Mouse (Mus musculus) C2C12 (cell line): ENCODE data around the gene Slc46a3. TPM values are rescaled to one million over a fixed set of nuclear protein-coding genes. Genes with fewer than 3 reads are reported as not detected.
"Not testable (repeated sequence)": the region's sequence is repeated elsewhere in the genome, so short reads cannot be mapped to it uniquely, and the experiment has no call there.

Source experiments
- H3K27me3 ChIP-seq: one replicate; pipeline ENCODE4 v1.6.1; 2011; ENCODE audit not compliant: control insufficient read depth, insufficient read depth, insufficient read length
- H3K36me3 ChIP-seq: one replicate; pipeline ENCODE4 v1.6.1; 2011; ENCODE audit not compliant: control insufficient read depth, insufficient read depth
- H3K4me3 ChIP-seq: one replicate; pipeline ENCODE4 v1.5.1; 2011; ENCODE audit warnings: mild to moderate bottlenecking, control low read depth; ENCODE audit not compliant: poor library complexity, insufficient read depth, severe bottlenecking
- H3K79me2 ChIP-seq: one replicate; pipeline ENCODE4 v1.6.1; 2011; ENCODE audit not compliant: control insufficient read depth, insufficient read depth
- H3K79me3 ChIP-seq: one replicate; pipeline ENCODE4 v1.6.1; 2011; ENCODE audit warnings: low read depth, control low read depth
- H3ac ChIP-seq: one replicate; pipeline ENCODE3; 2011; ENCODE audit warnings: low read depth; ENCODE audit not compliant: control insufficient read depth, insufficient read length
- CEBPB ChIP-seq: IDR thresholded peaks from one replicate; pipeline ENCODE4 v1.6.1; 2011; ENCODE audit warnings: low read depth, mild to moderate bottlenecking, control low read depth, moderate library complexity
- CTCF ChIP-seq: IDR thresholded peaks from one replicate; pipeline ENCODE4 v1.5.1; 2011; ENCODE audit not compliant: control insufficient read depth, insufficient read depth, insufficient read length
- FOSL1 ChIP-seq: IDR thresholded peaks from one replicate; pipeline ENCODE4 v1.8.0; 2011; ENCODE audit warnings: mild to moderate bottlenecking, low read length; ENCODE audit not compliant: poor library complexity, insufficient read depth, severe bottlenecking
- MAX ChIP-seq: IDR thresholded peaks from one replicate; pipeline ENCODE4 v1.6.1; 2011; ENCODE audit warnings: mild to moderate bottlenecking, control low read depth
- MYOD1 ChIP-seq: IDR thresholded peaks from one replicate; pipeline ENCODE4 v1.6.1; 2011; ENCODE audit warnings: low read depth; ENCODE audit not compliant: control insufficient read depth, insufficient read length
- MYOG ChIP-seq: IDR thresholded peaks from one replicate; pipeline ENCODE4 v1.6.1; 2011; ENCODE audit not compliant: control insufficient read depth, insufficient read length; ENCODE audit errors: extremely low read depth
- USF1 ChIP-seq: IDR thresholded peaks from one replicate; pipeline ENCODE4 v1.6.1; 2011; ENCODE audit warnings: low read depth, mild to moderate bottlenecking, control low read depth, moderate library complexity
- polyA plus RNA-seq: library from polyadenylated mRNA; unstranded; fragments of >200 nt; fragmentation: generic; extraction: Trizol; gene quantifications from one replicate; pipeline ENCODE4 v1.2.1, GENCODE M21; 2012; ENCODE audit warnings: missing spikeins

Gene Slc46a3
- polyA plus RNA-seq, 1 experiment, result 0.23 TPM

DNA sequence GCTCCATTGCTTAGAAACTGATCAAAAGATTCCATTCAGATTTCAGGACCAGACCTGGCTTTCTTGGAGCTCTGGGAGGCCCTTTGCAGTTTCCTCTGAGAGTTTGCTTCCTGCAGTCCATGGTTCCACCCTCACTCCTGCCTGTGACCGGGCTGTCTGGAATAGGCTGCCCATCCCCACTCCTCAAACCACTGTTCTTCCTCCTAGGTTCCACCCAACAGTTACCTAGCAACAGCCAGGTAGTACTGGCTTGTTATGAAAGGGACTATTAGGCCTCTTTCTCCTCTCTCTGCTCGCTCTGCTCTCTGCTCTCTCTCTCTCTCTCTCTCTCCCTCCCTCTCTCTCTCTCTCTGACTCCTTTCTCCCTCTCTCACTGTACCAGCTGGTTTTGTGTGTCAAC is 3.6 kb upstream of the Slc46a3 start:
- Histone ChIP-seq H3K79me2 (no peaks in the 10 kb centered on the region), H3K36me3 (no peaks in the 10 kb centered on the region), H3K79me3 (no peaks in the 10 kb centered on the region), H3K27me3 (peaks cover 8% of the 10 kb centered on the region), H3ac (no peak overlapping the region), H3K4me3 (no peak overlapping the region)
- TF ChIP-seq CTCF, result no peak
- TF ChIP-seq USF1, result no peak
- no peak for TF ChIP-seq MAX
- no peak for TF ChIP-seq FOSL1
- TF ChIP-seq CEBPB, result no peak
- TF ChIP-seq MYOD1, result no peak
- TF ChIP-seq MYOG, result no peak

DNA sequence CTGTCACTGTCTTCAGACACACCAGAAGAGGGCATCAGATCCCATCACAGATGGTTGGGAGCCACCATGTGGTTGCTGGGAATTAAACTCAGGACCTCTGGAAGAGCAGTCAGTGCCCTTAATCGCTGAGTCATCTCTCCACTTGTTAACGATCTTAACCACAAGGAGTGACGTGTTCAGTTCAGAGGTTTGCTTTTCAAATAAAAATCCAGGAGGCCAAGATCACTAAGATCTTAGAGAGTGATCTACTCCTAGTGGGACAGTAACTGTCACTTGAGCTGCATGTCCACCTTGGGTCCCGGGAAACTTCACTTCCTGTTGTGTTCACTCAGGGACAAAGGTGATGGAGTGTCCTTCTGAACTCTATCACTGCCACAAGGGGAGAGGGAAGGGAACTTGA is 1.9 kb upstream of the Slc46a3 start:
- H3K4me3 ChIP-seq, H3ac ChIP-seq, H3K27me3 ChIP-seq, H3K79me3 ChIP-seq, H3K79me2 ChIP-seq, H3K36me3 ChIP-seq: not testable (repeated sequence)

DNA sequence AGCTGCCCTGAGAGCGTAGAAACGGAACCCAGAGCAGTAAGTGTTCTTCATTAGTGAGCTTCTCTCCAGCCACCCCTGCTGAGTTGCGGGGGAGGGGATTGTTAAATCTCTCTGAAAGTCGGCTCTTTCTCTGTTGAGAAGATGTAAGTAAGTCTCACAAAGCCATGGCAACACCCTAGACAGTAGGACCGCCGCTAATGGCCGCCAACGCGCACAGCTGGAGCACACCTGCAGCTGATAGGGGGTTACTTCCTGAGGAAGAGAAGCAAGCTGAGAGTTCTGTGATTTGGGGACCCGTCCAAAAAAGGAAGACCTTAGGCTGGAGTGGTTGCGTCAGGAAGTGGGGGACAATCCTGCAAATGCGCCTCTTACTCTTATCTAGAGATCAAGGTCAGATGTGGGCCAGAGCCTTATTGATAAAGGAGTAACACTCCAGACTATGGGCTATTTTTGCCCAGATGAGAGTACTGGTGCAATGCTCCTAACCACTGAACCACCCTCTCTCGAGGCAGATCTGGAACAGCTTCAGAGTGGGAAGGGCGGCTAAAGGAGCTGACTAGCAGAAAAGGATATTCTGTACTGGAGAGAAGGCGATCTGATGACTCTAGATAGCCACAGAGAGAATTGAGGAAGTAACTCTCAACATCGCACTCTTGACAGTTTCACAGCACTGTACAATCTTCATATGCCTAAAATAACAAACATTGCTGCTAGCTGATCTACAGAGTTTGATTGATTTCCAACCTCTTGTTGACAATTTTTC is 1.0 kb upstream of the Slc46a3 start:
- no peaks in the 10 kb centered on the region for H3K36me3 ChIP-seq
- no peaks in the 10 kb centered on the region for H3K79me3 ChIP-seq
- no peak overlapping the region for H3ac ChIP-seq
- H3K4me3 ChIP-seq, result no peak overlapping the region
- H3K27me3 ChIP-seq, result peaks cover 8% of the 10 kb centered on the region
- TF ChIP-seq CTCF, result no peak
- no peak for TF ChIP-seq CEBPB
- TF ChIP-seq MAX, result no peak
- TF ChIP-seq MYOD1, result no peak
- no peak for TF ChIP-seq USF1
- TF ChIP-seq FOSL1, result no peak
- no peak for TF ChIP-seq MYOG
- H3K79me2 ChIP-seq, result no peaks in the 10 kb centered on the region

DNA sequence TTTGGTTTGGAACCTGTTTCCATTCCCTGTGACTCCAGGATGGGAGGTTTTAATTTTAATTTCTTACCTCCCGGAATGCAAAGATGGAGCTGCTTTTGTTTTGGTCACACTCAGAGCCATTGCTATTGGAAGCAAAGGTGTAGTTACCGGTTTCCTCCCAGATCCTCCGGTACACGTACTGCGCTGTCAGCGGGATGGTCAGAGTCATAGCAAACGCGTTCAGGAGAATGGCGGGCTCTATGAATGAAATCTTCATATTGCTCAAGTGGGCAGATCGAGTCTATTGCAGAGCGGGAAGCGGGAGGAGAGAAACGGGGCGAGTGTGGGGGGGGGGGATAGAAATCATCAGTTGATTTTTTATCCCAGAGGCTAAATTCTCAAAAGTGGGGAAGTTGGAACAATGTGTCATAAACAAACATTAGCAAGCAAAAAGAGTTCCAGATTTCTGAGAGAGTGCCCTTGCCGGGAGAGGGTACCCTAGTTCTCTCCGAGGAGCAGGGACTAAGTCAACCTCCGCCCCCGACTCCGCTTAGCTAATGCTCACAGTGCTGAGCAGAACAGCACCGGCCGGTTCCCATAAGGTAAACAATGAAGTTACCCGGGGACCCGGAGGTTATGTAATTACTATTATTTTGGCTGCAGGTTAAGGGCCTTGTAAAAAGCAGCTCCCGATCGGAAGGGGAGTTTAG is 705 bp downstream of the Slc46a3 start:
- Histone ChIP-seq H3K79me3 (no peaks in the 10 kb centered on the region), H3K79me2 (no peaks in the 10 kb centered on the region), H3K36me3 (no peaks in the 10 kb centered on the region), H3K4me3 (peak overlapping the region; percentile 34), H3ac (peak overlapping the region; percentile 61), H3K27me3 (no peaks in the 10 kb centered on the region)
- TF ChIP-seq CEBPB, result no peak
- TF ChIP-seq MAX, result no peak
- no peak for TF ChIP-seq USF1
- no peak for TF ChIP-seq MYOG
- no peak for TF ChIP-seq MYOD1
- TF ChIP-seq CTCF, result no peak
- no peak for TF ChIP-seq FOSL1

DNA sequence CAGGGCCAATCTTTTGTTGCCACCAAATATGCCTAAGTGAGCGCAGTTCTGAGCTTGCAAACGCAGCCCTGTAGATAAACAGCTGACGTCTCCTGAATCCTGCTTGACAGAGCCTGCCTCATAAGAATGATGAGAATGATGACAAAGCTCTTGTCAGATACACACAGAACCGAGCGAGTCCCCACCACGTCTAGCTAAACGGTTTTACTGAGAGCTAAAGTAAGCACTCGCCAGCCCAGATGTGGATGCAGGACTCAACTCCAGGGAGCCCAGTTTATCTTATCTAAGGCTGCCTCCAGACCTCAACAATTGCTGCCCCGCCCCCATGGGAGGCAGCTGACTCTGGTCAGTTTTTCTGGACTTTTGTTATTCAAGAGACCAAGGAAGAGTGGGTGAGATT is 1.5 kb downstream of the Slc46a3 start:
- no peak overlapping the region for H3ac ChIP-seq
- H3K79me2 ChIP-seq, result no peaks in the 10 kb centered on the region
- TF ChIP-seq USF1, result no peak
- no peak for TF ChIP-seq MYOG
- no peak for TF ChIP-seq CEBPB
- TF ChIP-seq MYOD1, result no peak
- no peak for TF ChIP-seq FOSL1
- TF ChIP-seq MAX, result no peak
- TF ChIP-seq CTCF, result no peak
- no peak overlapping the region for H3K4me3 ChIP-seq
- no peaks in the 10 kb centered on the region for H3K36me3 ChIP-seq
- H3K27me3 ChIP-seq, result no peaks in the 10 kb centered on the region
- H3K79me3 ChIP-seq, result no peaks in the 10 kb centered on the region

DNA sequence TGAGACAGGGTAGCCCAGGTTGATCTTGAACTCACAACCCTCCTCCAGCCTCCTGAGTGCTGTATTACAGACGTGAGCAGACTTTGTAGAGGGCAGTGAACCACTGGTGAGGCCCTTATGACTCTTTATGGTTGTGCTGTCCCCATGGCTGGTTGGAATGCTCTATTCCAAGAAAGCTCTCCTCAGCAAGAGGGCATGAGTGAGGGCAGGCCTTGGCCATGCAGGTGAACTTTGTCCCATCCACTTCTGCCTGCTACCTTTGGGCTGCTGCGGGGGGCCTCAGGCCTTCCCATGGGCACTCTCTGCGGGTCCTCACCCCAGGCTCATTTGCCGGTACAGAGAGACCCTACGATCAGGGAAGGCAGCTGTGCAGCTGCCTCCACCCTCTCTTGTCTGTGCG is 1.9 kb downstream of the Slc46a3 start:
- Histone ChIP-seq H3ac (no peak overlapping the region), H3K79me2 (no peaks in the 10 kb centered on the region), H3K27me3 (no peaks in the 10 kb centered on the region), H3K79me3 (no peaks in the 10 kb centered on the region), H3K36me3 (no peaks in the 10 kb centered on the region), H3K4me3 (no peak overlapping the region)
- no peak for TF ChIP-seq FOSL1
- no peak for TF ChIP-seq CTCF
- TF ChIP-seq MYOG, result no peak
- TF ChIP-seq MAX, result no peak
- TF ChIP-seq MYOD1, result no peak
- no peak for TF ChIP-seq CEBPB
- TF ChIP-seq USF1, result no peak
